Mouse (Mus musculus) ovary, postnatal 10 days (tissue): ENCODE data around the gene P4ha1.

Experiments
- DNase-seq: peaks from one replicate; pipeline ENCODE4 v3.0.0; 2022; ENCODE audit warnings: low spot score

The P4ha1 gene

GRCm38 (mm10) chr10:59323488-59324161, 529 bp downstream of the P4ha1 start:
- no peak for DNase-seq

DNA sequence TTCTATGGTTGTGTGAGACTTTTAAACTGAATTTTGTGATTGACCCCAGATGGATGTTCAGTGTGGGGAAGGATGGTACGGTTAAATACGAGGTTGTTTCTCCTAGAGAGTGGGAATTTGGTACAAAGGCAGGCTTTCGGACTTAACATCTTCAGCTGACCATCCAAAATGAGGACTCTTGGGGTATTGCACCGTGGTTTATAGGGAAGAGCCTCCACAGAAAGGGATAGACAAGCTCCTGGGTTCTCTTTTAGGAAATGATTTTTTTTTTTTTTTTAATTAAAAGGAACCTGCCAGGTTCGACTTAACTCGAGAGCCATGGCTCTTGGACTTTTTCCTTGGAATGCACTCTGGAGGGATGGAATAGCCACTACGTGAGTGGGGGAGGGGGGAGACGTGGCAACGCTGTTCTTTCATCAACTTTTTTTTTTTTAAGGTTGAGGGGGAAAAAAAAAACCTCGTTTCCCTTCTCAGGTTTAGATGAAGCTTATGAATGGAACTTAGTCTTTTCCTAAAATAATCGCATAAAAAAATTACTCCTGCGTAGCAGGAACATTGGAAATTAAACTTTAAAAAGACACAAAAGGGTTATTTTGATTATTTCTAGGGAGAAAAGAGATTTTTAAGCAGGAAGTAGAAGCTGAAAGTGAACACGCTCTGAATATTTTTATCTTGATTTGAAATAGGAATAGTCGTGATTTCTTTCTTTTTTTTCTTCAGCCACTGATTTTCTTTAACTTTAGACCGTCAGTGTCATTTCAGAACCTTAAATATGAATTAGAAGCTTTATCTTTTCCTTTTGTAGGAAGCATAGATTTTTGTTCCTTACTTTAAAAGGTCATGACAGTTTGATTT, 1.4 kb downstream of the P4ha1 start:
- DNase-seq, result no peak

DNA sequence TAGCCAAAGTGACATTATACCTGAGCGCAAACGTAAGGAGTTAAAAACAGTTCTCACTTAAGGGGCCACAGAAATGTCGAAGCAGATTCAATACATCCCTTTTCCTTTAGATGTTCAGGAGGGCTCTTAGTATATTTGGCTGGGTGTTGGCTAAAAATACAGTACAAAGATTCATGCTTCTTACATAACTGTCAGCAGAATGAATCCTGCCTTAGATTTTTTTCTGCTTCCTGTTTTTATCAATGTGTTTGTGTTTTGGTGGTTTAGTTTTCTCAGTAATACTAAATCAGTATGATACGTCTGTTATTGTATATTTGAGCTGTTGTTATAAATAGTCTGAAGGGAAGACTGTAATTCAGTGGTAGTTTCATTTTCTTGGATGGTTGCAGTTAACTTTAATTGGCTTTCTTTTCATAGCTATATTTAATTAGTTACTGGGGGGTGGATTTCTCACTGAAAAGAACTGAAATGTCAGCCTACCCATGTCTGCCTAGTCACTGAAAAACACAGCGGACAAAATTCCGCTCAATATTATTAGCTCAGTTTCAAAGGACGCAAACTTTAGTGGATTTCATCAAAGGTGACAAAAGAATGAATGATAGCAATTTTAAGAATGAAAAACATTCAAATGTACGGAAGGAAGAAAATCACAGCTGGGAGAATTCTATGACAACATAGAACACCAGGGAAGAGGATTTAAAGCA, 3.7 kb downstream of the P4ha1 start:
- no peak for DNase-seq

DNA sequence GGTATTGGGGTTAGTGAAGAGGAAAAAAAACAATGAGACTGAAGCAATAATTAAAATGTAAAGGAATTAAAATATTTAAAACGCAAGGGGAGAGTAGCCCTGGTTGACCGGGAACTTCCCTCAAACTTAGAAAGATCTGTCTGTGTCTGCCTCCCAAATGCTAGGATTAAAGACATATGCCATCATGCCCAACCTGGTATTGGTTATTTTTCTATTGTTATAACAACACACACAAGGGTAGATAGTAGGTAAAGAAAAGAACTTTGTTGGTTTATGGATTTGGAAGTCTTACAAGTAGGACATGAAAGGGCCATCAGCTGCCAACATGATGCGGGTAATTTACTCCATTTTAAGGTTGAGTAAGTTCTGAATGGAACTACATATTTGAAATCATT, 4.2 kb downstream of the P4ha1 start:
- DNase-seq, result no peak

- DNase-seq, result no peak
These were observed 8.6 kb downstream of the P4ha1 start for GRCm38 (mm10) chr10:59331546-59332256.

DNA sequence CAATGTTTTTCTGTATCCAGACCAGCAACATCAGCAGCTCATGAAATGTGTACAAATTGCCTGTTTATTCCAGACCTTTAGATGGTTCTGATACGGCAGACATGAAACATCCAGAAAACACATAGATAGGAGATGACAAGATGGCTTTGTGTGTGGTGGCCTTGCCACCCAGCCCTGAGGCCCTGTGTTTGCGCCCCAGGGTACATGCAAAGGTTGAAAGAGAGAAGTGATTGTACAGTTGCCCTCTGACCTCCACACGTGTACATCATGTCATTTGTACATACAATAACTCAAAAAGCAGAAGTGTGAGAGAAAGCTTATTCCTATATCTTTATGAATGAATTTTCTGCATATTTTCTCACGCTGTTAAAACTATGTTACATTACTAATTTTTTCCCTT, 10.3 kb downstream of the P4ha1 start:
- no peak for DNase-seq

DNA sequence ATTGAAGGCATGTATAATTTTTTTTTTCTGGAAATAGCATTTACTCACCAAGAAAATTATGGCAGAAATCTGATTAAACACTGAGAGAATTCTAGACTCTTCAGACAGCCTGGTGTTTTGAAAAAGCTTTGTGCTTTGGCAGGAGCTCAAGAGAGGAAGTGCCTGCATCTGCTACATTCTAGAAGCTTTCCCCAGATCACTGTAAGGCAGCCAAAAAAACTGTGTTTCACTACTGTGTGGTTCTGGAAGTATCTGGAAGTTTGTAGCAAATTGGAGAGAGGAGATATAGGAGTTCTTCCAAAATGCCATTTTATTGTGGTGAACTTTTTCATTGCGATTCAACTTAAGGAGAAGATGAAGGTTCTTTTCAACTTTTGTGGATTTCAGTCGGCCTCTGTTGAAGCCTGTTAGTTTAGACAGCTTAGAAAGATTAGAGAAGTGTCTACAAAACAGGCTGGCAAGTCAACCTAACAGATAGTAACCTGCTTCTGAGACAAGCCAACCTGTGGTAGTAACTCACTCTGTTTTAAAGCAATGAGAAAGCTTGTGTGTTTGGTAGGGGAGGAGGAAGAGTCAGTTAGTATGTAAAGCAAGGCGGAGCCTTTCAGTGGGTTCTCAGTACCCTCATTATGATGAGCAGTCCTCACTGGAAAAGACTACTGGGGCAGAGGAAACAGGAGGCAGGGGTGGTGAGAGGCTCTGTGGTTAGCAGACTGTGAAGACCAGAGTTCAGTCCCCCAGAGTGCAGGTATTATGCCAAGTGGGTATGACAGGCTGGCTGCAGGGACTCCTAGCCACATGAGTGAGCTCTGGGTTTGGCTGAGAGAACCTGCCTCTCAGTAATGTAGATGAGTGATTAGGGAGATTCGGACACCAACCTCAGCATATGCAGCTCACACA, 12.1 kb downstream of the P4ha1 start:
- DNase-seq, result no peak

- DNase-seq, result no peak
These were observed 13.0 kb downstream of the P4ha1 start for GRCm38 (mm10) chr10:59336124-59336523.

- DNase-seq, result no peak
These were observed 23.5 kb downstream of the P4ha1 start for GRCm38 (mm10) chr10:59346560-59346959.

- DNase-seq, result no peak
These were observed 25.1 kb downstream of the P4ha1 start for GRCm38 (mm10) chr10:59348200-59348599.

- DNase-seq, result no peak
These were observed 26.4 kb downstream of the P4ha1 start for GRCm38 (mm10) chr10:59349536-59349935.

DNA sequence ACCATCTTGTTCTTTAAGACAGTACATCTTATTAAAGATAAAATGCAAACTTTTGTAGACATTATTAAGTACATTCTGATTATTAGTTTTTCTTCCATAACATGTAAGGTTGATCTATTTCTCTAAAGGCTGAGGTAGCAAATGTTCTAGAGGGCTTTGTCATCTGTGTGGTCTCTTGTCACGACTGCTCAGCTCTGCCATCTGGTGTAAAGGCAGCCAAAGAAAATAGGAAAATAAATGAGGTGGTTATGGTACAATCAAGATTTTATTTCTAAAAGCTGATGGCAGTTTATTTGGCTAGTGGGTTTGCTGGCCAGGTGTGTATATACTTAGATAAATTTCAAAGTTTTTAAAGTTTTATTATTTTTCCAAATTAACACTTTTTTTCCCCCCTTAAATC, 30.0 kb downstream of the P4ha1 start:
- no peak for DNase-seq

DNA sequence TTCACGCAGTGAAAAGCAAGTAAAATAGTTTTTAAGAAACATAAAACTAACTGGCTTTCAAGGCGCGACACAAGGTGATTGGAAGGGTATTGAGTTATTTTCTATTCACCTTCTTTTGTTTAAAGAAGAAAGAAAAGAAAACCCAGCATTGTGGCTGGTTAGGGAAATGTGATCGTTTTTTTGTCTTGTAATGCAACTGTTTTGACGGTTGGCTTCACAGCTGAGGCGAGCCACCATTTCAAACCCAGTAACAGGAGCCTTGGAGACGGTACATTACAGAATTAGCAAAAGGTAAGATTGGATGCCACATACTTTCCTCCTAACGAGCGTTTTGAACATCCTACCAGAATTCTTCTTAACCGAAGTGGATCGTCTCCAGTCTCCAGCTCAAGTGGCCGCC, 31.0 kb downstream of the P4ha1 start:
- DNase-seq, result no peak

- DNase-seq, result no peak
These were observed 31.9 kb downstream of the P4ha1 start for GRCm38 (mm10) chr10:59355020-59355419.

DNA sequence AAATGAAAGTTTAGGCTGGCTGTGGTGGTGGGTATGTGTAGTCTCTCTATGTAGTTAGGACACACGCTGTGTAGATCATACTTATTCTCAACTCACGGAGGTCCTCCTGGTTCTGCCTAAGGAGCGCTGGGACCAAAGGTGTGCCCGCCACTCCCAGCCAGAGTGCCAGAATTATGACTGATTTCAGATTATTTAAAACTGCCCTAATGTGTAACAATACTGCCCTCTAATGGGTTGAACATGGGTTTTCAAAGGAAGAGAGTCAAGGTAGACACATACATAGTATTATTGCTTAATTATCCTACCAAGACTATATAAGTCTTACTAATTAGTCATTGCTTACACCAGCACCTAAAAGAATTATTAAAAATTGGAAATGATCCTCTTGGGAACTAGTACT, 35.6 kb downstream of the P4ha1 start:
- DNase-seq, result no peak

DNA sequence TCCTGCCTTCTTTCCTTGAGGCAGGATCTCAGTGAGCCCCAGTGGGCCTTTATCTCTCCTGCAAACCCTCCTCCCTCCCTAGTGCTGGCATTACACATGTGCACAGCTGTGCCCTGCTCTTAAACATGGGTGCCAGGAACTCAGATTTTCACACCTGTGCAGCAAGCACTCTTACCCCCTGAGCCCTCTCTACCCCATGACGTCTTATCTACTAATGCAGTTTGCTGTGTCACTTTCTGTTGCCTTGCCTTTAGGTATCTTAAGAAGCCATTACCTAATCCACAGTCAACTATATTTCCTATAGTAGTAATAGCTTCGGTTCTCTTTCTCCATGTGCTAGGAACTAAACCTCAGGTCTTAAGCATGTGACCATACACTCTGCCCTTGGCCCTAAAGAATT, 40.1 kb downstream of the P4ha1 start:
- DNase-seq, result no peak

DNA sequence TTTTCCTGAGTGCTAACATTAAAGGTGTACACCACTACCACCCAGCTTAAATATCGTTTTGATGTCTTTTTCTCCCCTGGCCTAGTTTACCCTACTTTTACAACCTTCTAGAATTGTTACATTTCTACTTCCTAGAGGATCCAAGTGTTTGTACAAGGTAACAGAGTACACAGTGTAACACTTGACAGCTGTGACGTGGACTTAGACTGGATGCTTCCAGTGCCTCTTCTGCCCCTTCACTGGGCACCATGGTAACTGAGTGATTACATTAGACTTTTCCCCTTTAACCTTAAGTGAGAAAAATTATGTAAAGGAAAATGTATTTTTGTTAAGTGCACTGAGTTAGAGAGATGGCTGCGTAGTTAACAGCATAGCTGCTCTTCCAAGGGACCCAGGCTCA, 41.5 kb downstream of the P4ha1 start:
- DNase-seq, result no peak

DNA sequence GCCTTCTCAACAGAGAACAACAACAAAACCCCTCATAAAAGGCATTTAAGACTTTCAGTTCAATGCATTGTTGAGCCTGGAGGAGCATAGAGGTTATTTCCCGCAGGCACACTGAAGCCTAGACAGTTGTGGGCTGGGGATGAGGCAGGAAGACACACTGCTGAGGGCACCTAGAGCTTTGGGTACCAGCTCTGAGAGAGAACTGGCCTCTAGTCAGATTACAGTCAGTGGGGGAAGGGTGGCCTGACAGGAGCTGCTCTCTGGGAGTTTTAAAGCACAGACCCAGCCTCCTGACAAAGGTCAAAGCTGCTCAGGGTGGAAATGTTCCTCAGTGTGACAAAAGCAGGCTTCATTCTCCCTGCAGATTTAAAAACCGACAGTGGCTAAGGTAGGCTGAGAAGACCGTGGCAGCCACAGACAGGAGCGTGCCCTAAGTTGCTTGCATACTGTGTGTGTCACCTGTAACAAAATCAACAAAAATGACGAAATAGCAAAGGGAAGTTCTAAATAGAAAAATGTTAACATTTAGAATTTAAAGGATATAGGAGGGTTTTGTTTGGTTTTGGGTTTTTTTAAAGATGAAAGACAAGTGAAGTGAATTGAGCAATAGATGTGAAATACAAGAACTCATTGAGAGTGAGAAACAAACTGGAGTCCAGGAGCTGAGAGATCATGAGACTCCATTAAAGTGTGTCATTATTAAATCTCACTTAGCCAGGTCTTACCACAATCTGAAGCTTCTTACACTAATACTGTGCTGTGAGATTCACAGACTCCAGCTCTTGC, 42.9 kb downstream of the P4ha1 start:
- no peak for DNase-seq

DNA sequence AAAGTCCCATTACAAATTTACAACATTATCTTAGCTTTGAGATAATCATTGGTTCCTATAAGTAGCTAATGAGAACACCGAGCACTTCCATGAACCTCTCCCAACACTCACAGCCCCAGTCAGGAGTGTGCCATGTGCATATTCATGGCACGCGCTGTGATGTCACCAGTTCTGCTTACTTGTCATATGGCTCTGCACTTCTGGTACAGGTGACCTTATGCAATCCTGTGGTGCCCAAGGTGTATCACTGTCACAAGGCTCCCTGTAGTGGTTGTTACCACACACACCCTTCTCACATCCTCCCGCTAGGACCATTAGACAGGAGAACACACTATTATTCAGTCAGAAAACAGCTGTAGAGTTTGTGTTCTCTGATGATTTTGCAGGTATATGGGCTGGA, 43.6 kb downstream of the P4ha1 start:
- DNase-seq, result no peak

- DNase-seq, result no peak
These were observed 44.1 kb downstream of the P4ha1 start for GRCm38 (mm10) chr10:59367206-59367605.

DNA sequence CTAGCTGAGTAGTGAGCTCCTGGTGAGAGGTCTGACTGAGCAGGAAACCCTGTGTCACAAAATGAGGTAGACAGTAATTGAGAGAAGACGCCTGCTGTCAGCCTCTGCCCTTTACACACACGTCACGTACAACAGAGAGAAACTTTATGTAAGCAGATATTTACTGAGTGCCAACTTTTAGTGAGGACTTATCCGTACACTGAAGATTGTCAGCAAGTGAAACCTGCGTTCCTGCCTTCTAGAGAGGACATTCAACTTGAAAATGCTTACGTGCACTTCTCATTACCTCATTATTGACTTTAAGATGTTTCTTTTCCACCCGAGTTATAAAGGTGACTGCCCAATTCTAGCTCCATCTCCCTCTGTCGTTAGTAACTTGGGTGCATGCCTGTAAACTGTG, 45.6 kb downstream of the P4ha1 start:
- DNase-seq, result no peak
